Mouse (Mus musculus): ENCODE measurements at regions not wholly inside any gene's neighbourhood (a gene's known extent, or its start where the extent isn't known, plus 50 kb on each side); places are given as distances from the start of the nearest gene placed in this dataset.

- Histone ChIP-seq H3K9me3 (ENCODE audit: control insufficient read depth, low read length) (no peaks in the 10 kb centered on the region), H3K4me3 (replicated peaks; ENCODE audit: low read length) (no peak overlapping the region), H3K27me3 (ENCODE audit: control insufficient read depth, insufficient read depth, low read length) (no peaks in the 10 kb centered on the region), H3K4me1 (ENCODE audit: control insufficient read depth, insufficient read depth, low read length) (peaks cover 6% of the 10 kb centered on the region; the same call in 1 of the 2 replicates), H3K4me2 (replicated peaks; ENCODE audit: low read depth, low read length, severe bottlenecking) (no peak overlapping the region), H3K9ac (ENCODE audit: low read depth, low read length, severe bottlenecking) (no peak overlapping the region), H3K36me3 (ENCODE audit: control insufficient read depth, insufficient read depth, low read length) (no peaks in the 10 kb centered on the region), H3K27ac (replicated peaks; ENCODE audit: low read depth, low read length) (no peak overlapping the region)
- TF ChIP-seq POLR2A (IDR thresholded peaks at IDR 0.05; ENCODE audit: borderline replicate concordance, extremely low read depth, insufficient read depth, insufficient read length), result no peak
- WGBS, result 44% methylated on average over 11 of the region's 11 CpGs
- no peak; the same call in 1 of the 2 replicates for ATAC-seq (ENCODE audit: low FRiP score, low read depth)
- DNase-seq (ENCODE audit: low spot score), result no peak
These were observed 360.1 kb upstream of the Tbx3 start for GRCm38 (mm10) chr5:119310178-119310930.

- DNase-seq (ENCODE audit: low spot score), result no peak
- 79% methylated on average over 14 of the region's 14 CpGs for WGBS
These were observed 357.7 kb upstream of the Tbx3 start for GRCm38 (mm10) chr5:119312808-119313207.

GRCm38 (mm10) chr5:119315149-119315548 lies 355.3 kb upstream of the Tbx3 start:
- TF ChIP-seq POLR2A (IDR thresholded peaks at IDR 0.05; ENCODE audit: borderline replicate concordance, extremely low read depth, insufficient read depth, insufficient read length), result no peak
- ATAC-seq (ENCODE audit: low FRiP score, low read depth), result no peak
- no peaks in the 10 kb centered on the region for H3K27me3 ChIP-seq (ENCODE audit: control insufficient read depth, insufficient read depth, low read length)
- no peak for DNase-seq (ENCODE audit: low spot score)
- 90% methylated on average over 7 of the region's 7 CpGs for WGBS
- no peak overlapping the region for H3K27ac ChIP-seq (replicated peaks; ENCODE audit: low read depth, low read length)
- H3K36me3 ChIP-seq (ENCODE audit: control insufficient read depth, insufficient read depth, low read length), result no peaks in the 10 kb centered on the region
- no peak overlapping the region for H3K4me2 ChIP-seq (replicated peaks; ENCODE audit: low read depth, low read length, severe bottlenecking)
- H3K9me3 ChIP-seq (ENCODE audit: control insufficient read depth, low read length), result no peaks in the 10 kb centered on the region
- no peak overlapping the region for H3K4me3 ChIP-seq (replicated peaks; ENCODE audit: low read length)
- H3K4me1 ChIP-seq (ENCODE audit: control insufficient read depth, insufficient read depth, low read length), result peaks cover 2% of the 10 kb centered on the region; the same call in 1 of the 2 replicates
- H3K9ac ChIP-seq (ENCODE audit: low read depth, low read length, severe bottlenecking), result no peak overlapping the region

More at GRCm38 (mm10) chr5:119312808-119313207, 357.7 kb upstream of the Tbx3 start:
- no peak overlapping the region for H3K27ac ChIP-seq (replicated peaks; ENCODE audit: low read depth, low read length)
- no peak for ATAC-seq (ENCODE audit: low FRiP score, low read depth)
- no peak overlapping the region for H3K9ac ChIP-seq (ENCODE audit: low read depth, low read length, severe bottlenecking)
- no peaks in the 10 kb centered on the region for H3K36me3 ChIP-seq (ENCODE audit: control insufficient read depth, insufficient read depth, low read length)
- H3K4me1 ChIP-seq (ENCODE audit: control insufficient read depth, insufficient read depth, low read length), result peaks cover 6% of the 10 kb centered on the region; the same call in 1 of the 2 replicates
- H3K27me3 ChIP-seq (ENCODE audit: control insufficient read depth, insufficient read depth, low read length), result no peaks in the 10 kb centered on the region
- no peak overlapping the region for H3K4me3 ChIP-seq (replicated peaks; ENCODE audit: low read length)
- no peaks in the 10 kb centered on the region for H3K9me3 ChIP-seq (ENCODE audit: control insufficient read depth, low read length)
- no peak overlapping the region for H3K4me2 ChIP-seq (replicated peaks; ENCODE audit: low read depth, low read length, severe bottlenecking)
- TF ChIP-seq POLR2A (IDR thresholded peaks at IDR 0.05; ENCODE audit: borderline replicate concordance, extremely low read depth, insufficient read depth, insufficient read length), result no peak

- 70% methylated on average over 11 of the region's 11 CpGs for WGBS
- Histone ChIP-seq H3K9me3 (ENCODE audit: control insufficient read depth, low read length) (no peaks in the 10 kb centered on the region), H3K27me3 (ENCODE audit: control insufficient read depth, insufficient read depth, low read length) (no peaks in the 10 kb centered on the region), H3K27ac (replicated peaks; ENCODE audit: low read depth, low read length) (no peak overlapping the region), H3K36me3 (ENCODE audit: control insufficient read depth, insufficient read depth, low read length) (no peaks in the 10 kb centered on the region), H3K9ac (ENCODE audit: low read depth, low read length, severe bottlenecking) (no peak overlapping the region), H3K4me3 (replicated peaks; ENCODE audit: low read length) (no peak overlapping the region), H3K4me2 (replicated peaks; ENCODE audit: low read depth, low read length, severe bottlenecking) (no peak overlapping the region), H3K4me1 (ENCODE audit: control insufficient read depth, insufficient read depth, low read length) (no peaks in the 10 kb centered on the region)
- no peak for TF ChIP-seq POLR2A (IDR thresholded peaks at IDR 0.05; ENCODE audit: borderline replicate concordance, extremely low read depth, insufficient read depth, insufficient read length)
- ATAC-seq (ENCODE audit: low FRiP score, low read depth), result no peak
- no peak for DNase-seq (ENCODE audit: low spot score)
These were observed 352.9 kb upstream of the Tbx3 start for GRCm38 (mm10) chr5:119317617-119318016.

- H3K9me3 ChIP-seq (ENCODE audit: control insufficient read depth, low read length), result no peaks in the 10 kb centered on the region
- H3K4me1 ChIP-seq (ENCODE audit: control insufficient read depth, insufficient read depth, low read length), result no peaks in the 10 kb centered on the region
- H3K27me3 ChIP-seq (ENCODE audit: control insufficient read depth, insufficient read depth, low read length), result no peaks in the 10 kb centered on the region
- ATAC-seq (ENCODE audit: low FRiP score, low read depth) (no peak), DNase-seq (ENCODE audit: low spot score) (no peak)
- no peak overlapping the region for H3K9ac ChIP-seq (ENCODE audit: low read depth, low read length, severe bottlenecking)
- WGBS, result 77% methylated on average over 10 of the region's 10 CpGs
- no peak overlapping the region for H3K4me2 ChIP-seq (replicated peaks; ENCODE audit: low read depth, low read length, severe bottlenecking)
- H3K36me3 ChIP-seq (ENCODE audit: control insufficient read depth, insufficient read depth, low read length), result no peaks in the 10 kb centered on the region
- TF ChIP-seq POLR2A (IDR thresholded peaks at IDR 0.05; ENCODE audit: borderline replicate concordance, extremely low read depth, insufficient read depth, insufficient read length), result no peak
- no peak overlapping the region for H3K4me3 ChIP-seq (replicated peaks; ENCODE audit: low read length)
- no peak overlapping the region for H3K27ac ChIP-seq (replicated peaks; ENCODE audit: low read depth, low read length)
These were observed 348.9 kb upstream of the Tbx3 start for GRCm38 (mm10) chr5:119321368-119322144.

Measured in limb, embryonic 14.5 days (tissue).